Mouse (Mus musculus) kidney, postnatal 0 days (tissue): ENCODE results near the gene Kdm4a. TPM values are rescaled to one million over a fixed set of nuclear protein-coding genes. Genes with fewer than 3 reads are reported as not detected.

Experiments
- ATAC-seq: fragments of 200-750 bp; cut with Nextera tagmentation; replicated peaks from 2 replicates; pipeline ENCODE4 v1.8.0; 2017; ENCODE audit warnings: low read depth, moderate number of reproducible peaks, moderate TSS enrichment, moderate library complexity; ENCODE audit not compliant: low FRiP score
- DNase-seq: peaks from one replicate; pipeline ENCODE4 v3.0.0-alpha.2; 2016; ENCODE audit warnings: low spot score
- H3K27ac ChIP-seq: fragments of 300-500 bp; sonication (generic); 2 replicates; pipeline ENCODE4 v1.5.1; 2014; ENCODE audit warnings: mild to moderate bottlenecking
- H3K27me3 ChIP-seq: fragments of 300-500 bp; sonication (generic); 2 replicates; pipeline ENCODE4 v1.6.1; 2014; ENCODE audit warnings: low read length, mixed read lengths; ENCODE audit not compliant: insufficient read depth
- H3K36me3 ChIP-seq: fragments of 300-500 bp; sonication (generic); 2 replicates; pipeline ENCODE4 v1.6.1; 2014; ENCODE audit warnings: low read length, mixed read lengths; ENCODE audit not compliant: insufficient read depth
- H3K4me1 ChIP-seq: fragments of 300-500 bp; sonication (generic); replicated peaks from 2 replicates; pipeline ENCODE4 v1.6.1; 2014; ENCODE audit warnings: antibody characterized with exemption, low read length, mixed read lengths; ENCODE audit not compliant: insufficient read depth
- H3K4me2 ChIP-seq: fragments of 300-500 bp; sonication (generic); 2 replicates; pipeline ENCODE4 v1.6.1; 2014; ENCODE audit warnings: mild to moderate bottlenecking, low read length, moderate library complexity, mixed read lengths
- H3K4me3 ChIP-seq: fragments of 300-500 bp; sonication (generic); replicated peaks from 2 replicates; pipeline ENCODE4 v1.5.1; 2014; ENCODE audit warnings: low read depth, low read length
- H3K9ac ChIP-seq: fragments of 300-500 bp; sonication (generic); 2 replicates; pipeline ENCODE4 v1.6.1; 2014; ENCODE audit warnings: low read depth, low read length
- H3K9me3 ChIP-seq: fragments of 300-500 bp; sonication (generic); replicated peaks from 2 replicates; pipeline ENCODE4 v1.6.1; 2016; ENCODE audit warnings: low read length, inconsistent platforms, mixed read lengths
- CTCF ChIP-seq: IDR thresholded peaks from 2 replicates; pipeline ENCODE4 v1.5.1; 2016; ENCODE audit warnings: antibody characterized with exemption, low read depth, mild to moderate bottlenecking, moderate library complexity
- WGBS: fragments of 180-500 bp; shearing (Covaris S2); extraction: QIAGEN DNeasy Blood & Tissue Kit; methylation state at CpG from one replicate; pipeline ENCODE4 v1.1.7; 2014; 5-methylcytosine and 5-hydroxymethylcytosine counted together
- polyA plus RNA-seq: library from polyadenylated mRNA; unstranded; fragments of >200 nt; fragmentation: Nextera tagmentation; extraction: Ambion mirVana; gene quantifications from 2 replicates; pipeline ENCODE4 v1.2.1, GENCODE M21; 2015

Gene Kdm4a
- 32.2 and 32.8 TPM in 2 replicates for polyA plus RNA-seq

GRCm38 (mm10) chr4:118179467-118180300 lies at the start of gene Kdm4a:
Gene Kdm4a, minus strand, starts transcription at chr4:118180043.
- peak; percentile 100 for ATAC-seq
- no peaks in the 10 kb centered on the region for H3K27me3 ChIP-seq
- TF ChIP-seq CTCF, result no peak
- peak within 1 kb of the TSS; percentile 66 for H3K4me2 ChIP-seq
- peak within 1 kb of the TSS; percentile 75 for H3K9ac ChIP-seq
- peaks cover 5% of the 10 kb centered on the region for H3K4me1 ChIP-seq
- no peaks in the 10 kb centered on the region for H3K9me3 ChIP-seq
- peak; percentile 100 for DNase-seq
- H3K36me3 ChIP-seq, result peaks cover 26% of the 10 kb centered on the region
- WGBS, result under 1% methylated on average over 37 of the region's 38 CpGs
- peak within 1 kb of the TSS; percentile 89 for H3K27ac ChIP-seq
- H3K4me3 ChIP-seq, result peak within 1 kb of the TSS; percentile 66

- H3K9me3 ChIP-seq, result no peaks in the 10 kb centered on the region
- no peak for DNase-seq
- H3K27me3 ChIP-seq, result no peaks in the 10 kb centered on the region
- H3K4me3 ChIP-seq, result no peak overlapping the region
- no peaks in the 10 kb centered on the region for H3K4me1 ChIP-seq
- peaks cover 59% of the 10 kb centered on the region for H3K36me3 ChIP-seq
- no peak for ATAC-seq
- WGBS, result 80% methylated on average over 6 of the region's 6 CpGs
- H3K4me2 ChIP-seq, result no peak overlapping the region
- no peak for TF ChIP-seq CTCF
- H3K27ac ChIP-seq, result no peak overlapping the region
- no peak overlapping the region for H3K9ac ChIP-seq
Observed at GRCm38 (mm10) chr4:118229035-118229770, 49.4 kb upstream of the Kdm4a start.

DNA sequence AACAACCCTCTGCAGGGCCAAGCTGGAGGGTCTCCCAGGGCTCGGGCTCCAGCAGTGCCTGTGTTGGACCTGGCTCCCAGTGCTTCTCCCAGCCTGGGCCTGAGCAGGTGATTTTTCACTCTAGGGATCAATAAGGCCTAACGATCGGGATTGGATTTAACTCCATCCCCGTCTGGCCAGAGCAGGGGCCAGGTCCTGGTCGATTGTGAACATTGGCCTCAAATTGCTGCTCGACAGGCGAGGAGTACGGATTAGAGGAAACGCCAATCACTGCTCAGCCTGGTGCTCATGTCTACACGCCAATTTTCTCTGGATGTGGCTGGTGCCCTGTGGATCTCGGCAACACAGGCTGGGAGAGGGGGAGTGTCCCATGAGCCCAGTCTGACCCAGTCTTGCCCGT lies 47.6 kb upstream of the Kdm4a start:
- Histone ChIP-seq H3K4me2 (no peak overlapping the region), H3K9ac (no peak overlapping the region), H3K4me1 (no peaks in the 10 kb centered on the region), H3K36me3 (peaks cover 67% of the 10 kb centered on the region), H3K4me3 (no peak overlapping the region), H3K27me3 (no peaks in the 10 kb centered on the region), H3K27ac (no peak overlapping the region), H3K9me3 (no peaks in the 10 kb centered on the region)
- 86% methylated on average over 12 of the region's 12 CpGs for WGBS
- DNase-seq, result no peak
- no peak for TF ChIP-seq CTCF
- no peak for ATAC-seq

DNA sequence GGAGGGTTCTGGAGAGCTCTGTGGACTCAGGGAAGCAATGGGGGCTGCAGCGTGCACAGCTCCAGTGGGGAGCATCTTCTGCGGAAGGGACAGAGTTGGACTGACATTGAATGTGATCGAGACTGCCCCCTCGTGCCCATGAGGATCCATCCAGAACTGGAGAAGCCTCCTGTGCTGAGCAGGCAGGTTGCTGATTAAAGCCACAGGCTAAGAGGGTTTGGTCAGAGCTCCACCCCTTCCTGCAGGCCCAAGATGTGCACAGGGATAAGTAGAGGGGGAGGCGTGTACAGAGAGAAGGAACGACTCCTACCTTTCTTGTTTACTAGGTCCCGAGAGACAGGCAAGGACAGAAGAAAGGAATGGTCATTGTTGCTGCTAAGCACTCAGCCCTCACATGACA lies 41.4 kb upstream of the Kdm4a start:
- no peak for DNase-seq
- Histone ChIP-seq H3K4me3 (no peak overlapping the region), H3K4me1 (no peaks in the 10 kb centered on the region), H3K4me2 (no peak overlapping the region), H3K27me3 (no peaks in the 10 kb centered on the region), H3K27ac (no peak overlapping the region), H3K9me3 (no peaks in the 10 kb centered on the region), H3K36me3 (peaks cover 67% of the 10 kb centered on the region), H3K9ac (no peak overlapping the region)
- TF ChIP-seq CTCF, result no peak
- 67% methylated on average over 7 of the region's 7 CpGs for WGBS
- ATAC-seq, result peak; percentile 26; the same call in 1 of the 2 replicates

GRCm38 (mm10) chr4:118220756-118221155 lies 40.9 kb upstream of the Kdm4a start:
- peaks cover 70% of the 10 kb centered on the region for H3K36me3 ChIP-seq
- no peak overlapping the region for H3K4me2 ChIP-seq
- no peak overlapping the region for H3K9ac ChIP-seq
- 75% methylated on average over 9 of the region's 9 CpGs for whole genome bisulfite sequencing
- H3K4me1 ChIP-seq, result no peaks in the 10 kb centered on the region
- no peak overlapping the region for H3K4me3 ChIP-seq
- no peak for TF ChIP-seq CTCF
- H3K9me3 ChIP-seq, result no peaks in the 10 kb centered on the region
- ATAC-seq (peak; percentile 62), DNase-seq (no peak)
- no peak overlapping the region; the same call in 1 of the 2 replicates for H3K27ac ChIP-seq
- H3K27me3 ChIP-seq, result no peaks in the 10 kb centered on the region

GRCm38 (mm10) chr4:118219487-118219886 lies 39.6 kb upstream of the Kdm4a start:
- no peak overlapping the region for H3K9ac ChIP-seq
- H3K4me1 ChIP-seq, result no peaks in the 10 kb centered on the region
- no peak overlapping the region for H3K4me3 ChIP-seq
- peaks cover 62% of the 10 kb centered on the region for H3K36me3 ChIP-seq
- H3K27ac ChIP-seq, result no peak overlapping the region
- no peaks in the 10 kb centered on the region for H3K9me3 ChIP-seq
- no peak overlapping the region for H3K4me2 ChIP-seq
- DNase-seq (no peak), ATAC-seq (no peak)
- WGBS, result 68% methylated on average over 6 of the region's 6 CpGs
- no peak for TF ChIP-seq CTCF
- no peaks in the 10 kb centered on the region for H3K27me3 ChIP-seq
